Mouse (Mus musculus) megakaryocyte, embryonic 14.5 days (primary cell): ENCODE measurements around the gene Urah.

Experiments
- FLI1 ChIP-seq: IDR thresholded peaks from 2 replicates; pipeline ENCODE4 v1.6.1; 2012; ENCODE audit warnings: low read length, inconsistent platforms, mixed read lengths
- GATA1 ChIP-seq: IDR thresholded peaks from 3 replicates; pipeline ENCODE4 v1.6.1; 2012; ENCODE audit warnings: mixed read lengths, low read length, inconsistent platforms, borderline replicate concordance

GRCm38 (mm10) chr7:140879355-140879754, 44.5 kb downstream of the Urah start:
- TF ChIP-seq GATA1 = no peak
- 0 out of 2 replicates have a peak, but pooled peaks have one; percentile 28 for TF ChIP-seq FLI1
